Mouse (Mus musculus): ENCODE results near the gene Rsph1.

DNA sequence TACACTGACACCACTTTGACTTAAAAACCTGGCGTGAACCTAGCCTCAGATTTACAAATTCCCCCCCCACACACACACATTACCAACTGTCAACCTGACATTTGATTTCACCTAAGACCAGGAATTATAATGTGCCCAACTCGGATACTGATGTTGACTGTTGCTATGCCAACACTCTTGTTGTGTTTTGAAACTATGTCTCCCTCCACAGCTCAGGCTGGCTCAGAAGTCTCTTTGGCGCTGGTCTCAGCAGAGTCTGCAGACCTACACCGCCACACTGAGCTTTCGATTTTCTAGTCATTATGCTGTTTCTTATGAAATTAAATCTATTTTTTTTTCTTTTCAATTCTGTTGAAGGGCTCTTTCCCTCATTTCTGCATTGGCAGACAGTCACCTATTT is 14.5 kb downstream of the Rsph1 start:
- TF ChIP-seq POLR2A (IDR thresholded peaks at IDR 0.05; ENCODE audit: low read depth, low read length) (no peak), CTCF (IDR thresholded peaks at IDR 0.05; ENCODE audit: borderline replicate concordance, insufficient read depth, low read length) (no peak)
